Mouse (Mus musculus) neutrophil, adult 5-6 weeks (primary cell): ENCODE results near the gene Trappc5. TPM values are rescaled to one million over a fixed set of nuclear protein-coding genes. Genes with fewer than 3 reads are reported as not detected.

ENCODE experiments used
- ATAC-seq: fragments of 151-379, 151-347 bp; 2 replicates; pipeline ENCODE4 v1.8.0; 2017; ENCODE audit warnings: mild to moderate bottlenecking, moderate TSS enrichment; ENCODE audit not compliant: insufficient number of reproducible peaks, poor library complexity, low FRiP score, severe bottlenecking; ENCODE audit errors: extremely low read depth
- total RNA-seq: library from RNA; stranded (forward); fragments of 200-1000 nt; gene quantifications from 2 replicates; pipeline ENCODE4 v1.2.3, GENCODE M21; 2017

The Trappc5 gene
- total RNA-seq, 1 experiment from 2014 or later: 41.5 TPM

DNA sequence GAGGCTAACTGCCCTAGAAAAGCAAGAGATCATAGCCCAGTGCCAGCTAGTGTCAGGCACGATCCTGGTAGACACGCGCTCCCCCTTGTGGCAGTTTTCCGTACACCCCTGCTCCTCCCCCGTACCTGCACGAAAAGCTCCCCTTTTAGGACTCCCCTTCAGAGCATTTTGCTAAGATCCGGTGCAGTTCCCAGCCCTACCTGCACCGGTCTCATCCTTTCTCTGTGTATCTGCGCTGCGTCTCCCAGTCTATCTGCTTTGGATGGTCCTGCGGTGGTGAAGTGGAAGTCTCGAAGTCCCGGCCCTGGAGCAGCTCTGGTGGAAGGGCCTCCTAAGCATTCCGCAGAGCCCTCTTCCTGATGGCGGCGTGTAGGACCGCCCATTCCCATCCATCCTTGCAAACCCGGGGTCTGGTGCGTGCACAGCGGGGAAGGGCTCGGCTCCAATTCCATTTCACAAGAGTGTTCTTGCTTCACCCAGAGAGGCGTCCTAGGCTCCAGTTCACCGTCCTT, 4.1 kb upstream of the Trappc5 start, which contains the start of gene Fcor:
Gene Fcor (minus strand): TSS at position 383 of the 512 bp plus-strand sequence.
- peak; percentile 72 for ATAC-seq

DNA sequence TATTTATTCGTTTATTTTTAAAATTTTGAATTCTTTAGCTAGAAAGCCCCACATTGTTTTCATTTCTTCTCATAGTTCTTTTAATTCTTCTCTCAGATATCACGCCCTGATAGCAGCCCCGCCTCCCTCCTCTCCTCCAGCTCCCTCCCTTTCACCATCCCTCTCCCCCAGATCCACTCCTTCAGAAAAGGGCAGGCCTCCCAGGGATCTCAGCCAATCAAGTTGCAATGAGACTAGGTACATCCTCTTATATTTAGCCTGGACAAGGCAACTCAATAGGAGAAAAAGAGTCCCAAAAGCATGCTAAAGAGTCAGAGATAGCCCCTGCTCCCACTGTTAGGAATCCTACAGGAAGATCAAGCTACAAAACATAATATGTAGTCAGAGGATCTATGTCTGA, 1.4 kb upstream of the Trappc5 start:
- no peak for ATAC-seq

DNA sequence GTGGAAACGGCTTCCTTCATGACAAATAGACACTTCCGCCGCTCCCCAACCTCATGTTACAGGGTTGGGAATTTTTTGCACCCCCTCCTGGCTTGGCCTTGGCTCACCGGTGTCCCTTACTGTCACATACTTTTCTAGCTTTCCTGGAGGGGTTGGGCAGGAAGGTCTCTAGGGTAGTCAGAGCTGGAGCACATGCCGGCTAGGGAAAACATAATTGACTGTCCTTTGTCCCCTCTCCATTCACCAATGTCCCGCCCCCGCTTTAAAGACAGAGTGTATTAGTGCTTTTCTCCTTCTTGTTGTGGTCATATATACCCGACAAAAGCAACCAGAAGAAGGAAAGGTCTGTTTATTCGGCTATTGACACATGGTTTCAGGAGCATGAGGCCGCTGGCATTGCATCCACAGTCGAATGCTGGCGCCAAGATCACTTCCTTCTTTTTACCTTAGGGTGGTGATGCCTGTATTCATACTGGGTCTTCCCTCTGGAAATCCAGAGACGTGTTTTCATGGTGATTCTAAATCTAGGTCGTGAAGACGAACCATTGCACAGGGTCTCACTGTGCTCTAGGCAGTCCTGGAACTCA, 987 bp downstream of the Trappc5 start:
- no peak for ATAC-seq

DNA sequence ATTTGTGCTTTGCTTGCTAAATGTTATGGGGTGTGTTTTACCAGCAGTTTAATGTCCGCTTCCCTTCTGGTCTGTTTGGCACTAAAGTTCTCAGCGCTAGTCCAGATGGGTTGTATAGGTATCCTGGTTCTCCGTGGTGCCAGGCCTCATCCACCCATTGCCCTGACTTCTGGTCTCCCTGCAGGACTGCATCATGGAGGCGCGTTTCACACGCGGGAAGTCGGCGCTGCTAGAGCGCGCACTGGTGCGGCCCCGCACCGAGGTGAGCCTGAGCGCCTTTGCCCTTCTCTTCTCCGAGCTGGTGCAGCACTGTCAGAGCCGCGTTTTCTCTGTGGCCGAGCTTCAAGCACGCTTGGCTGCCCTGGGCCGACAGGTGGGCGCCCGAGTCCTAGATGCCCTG, 2.7 kb downstream of the Trappc5 start:
- no peak for ATAC-seq

DNA sequence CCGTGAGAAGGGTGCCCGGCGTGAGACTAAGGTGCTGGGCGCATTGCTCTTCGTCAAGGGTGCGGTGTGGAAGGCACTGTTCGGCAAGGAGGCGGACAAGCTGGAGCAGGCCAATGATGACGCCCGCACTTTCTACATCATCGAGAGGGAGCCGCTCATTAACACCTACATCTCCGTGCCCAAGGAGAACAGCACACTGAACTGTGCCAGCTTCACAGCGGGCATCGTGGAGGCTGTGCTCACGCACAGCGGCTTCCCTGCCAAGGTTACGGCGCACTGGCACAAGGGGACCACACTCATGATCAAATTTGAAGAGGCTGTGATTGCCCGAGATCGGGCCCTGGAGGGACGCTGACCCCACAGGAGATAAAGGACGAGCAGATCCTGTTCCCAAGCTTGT, 3.1 kb downstream of the Trappc5 start:
- ATAC-seq: no peak

DNA sequence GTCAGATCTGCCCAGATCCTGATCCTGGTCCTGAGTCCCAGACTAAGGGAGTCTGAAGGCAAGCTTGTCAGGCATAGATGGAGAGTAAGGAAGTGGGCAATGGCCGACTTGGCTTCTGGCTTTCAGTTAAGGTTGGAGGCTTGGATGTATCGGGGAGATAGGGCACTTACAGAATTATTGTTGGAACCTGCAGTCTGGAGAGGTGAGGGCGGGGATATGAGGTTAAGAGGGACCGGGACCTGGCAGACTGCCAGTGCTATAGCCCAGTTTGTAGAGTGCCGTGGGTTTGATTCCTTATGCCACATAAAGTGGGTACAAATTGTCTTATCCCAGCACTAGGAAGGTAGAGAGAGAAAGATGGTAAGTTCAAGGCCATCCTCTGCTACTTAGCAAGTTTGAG, 3.6 kb downstream of the Trappc5 start:
- ATAC-seq: no peak

DNA sequence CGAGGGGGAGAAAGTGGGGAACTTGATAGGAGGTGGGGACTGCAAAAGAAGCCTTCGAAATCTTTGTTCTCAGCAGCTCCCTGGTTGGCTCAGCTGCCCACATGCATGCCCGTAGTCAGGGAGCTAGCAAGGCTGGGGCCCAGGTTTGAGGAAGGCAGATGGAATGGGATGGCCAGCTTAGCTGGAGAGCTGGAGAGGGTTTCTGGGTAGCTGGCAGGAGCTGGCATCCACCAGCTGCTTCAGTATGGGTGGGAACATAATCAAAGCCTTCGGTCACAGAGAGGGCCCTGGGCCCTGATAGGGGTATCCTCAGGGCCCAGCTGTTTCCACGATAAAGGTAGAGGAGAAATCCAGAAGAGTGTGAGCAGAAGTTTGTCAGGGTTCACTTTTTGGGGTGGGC, 6.3 kb downstream of the Trappc5 start:
- ATAC-seq: no peak

DNA sequence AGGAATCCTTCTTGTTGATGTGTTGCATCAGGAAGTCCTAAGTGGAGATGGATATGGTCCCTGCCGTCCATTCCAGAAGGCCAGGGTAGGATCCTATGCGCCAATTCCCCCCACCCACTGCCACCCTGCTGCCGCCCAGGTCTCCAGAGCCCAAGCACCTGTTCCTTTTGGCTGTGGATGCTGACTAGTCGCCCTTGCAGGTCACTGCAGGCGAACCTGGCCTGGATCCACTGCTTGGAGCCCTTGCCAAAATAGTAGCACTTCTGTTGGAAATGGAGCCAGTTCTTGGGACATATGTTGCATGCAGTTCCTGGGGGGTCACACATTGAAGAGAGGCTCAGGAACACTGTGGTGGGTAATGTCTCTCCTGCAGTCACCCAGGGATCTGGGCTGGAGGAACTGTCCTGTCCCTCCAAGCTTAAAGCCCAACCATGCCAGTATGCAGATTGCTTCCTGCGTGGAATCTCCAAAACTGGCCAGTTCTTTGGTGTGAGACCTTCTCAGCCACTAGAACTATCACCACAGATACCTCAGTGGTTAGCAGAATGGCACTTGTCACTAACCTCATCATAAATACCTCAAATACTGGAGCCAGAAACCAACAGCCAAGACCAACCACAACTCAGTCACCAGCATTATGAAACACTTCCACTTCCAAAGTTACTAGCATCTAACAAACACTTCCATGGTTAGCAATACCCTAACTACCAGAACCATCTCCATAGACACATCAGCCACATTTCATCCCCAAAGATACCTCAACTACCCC, 7.5 kb downstream of the Trappc5 start:
- no peak for ATAC-seq

DNA sequence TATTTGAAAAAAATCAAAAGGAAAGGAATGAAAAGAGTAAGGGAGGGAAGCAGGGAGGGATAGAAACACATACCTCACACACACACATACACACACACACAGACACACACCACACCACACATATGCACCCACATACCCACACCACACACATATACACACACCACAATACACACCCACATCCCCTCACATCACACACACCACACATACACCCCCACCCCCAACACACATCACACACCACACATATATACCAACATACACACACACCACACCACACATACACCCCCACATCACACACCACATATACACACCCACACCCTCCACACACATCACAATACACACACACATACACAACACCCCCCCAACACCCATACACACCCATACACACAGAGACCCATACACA, 8.4 kb downstream of the Trappc5 start:
- ATAC-seq: no peak

DNA sequence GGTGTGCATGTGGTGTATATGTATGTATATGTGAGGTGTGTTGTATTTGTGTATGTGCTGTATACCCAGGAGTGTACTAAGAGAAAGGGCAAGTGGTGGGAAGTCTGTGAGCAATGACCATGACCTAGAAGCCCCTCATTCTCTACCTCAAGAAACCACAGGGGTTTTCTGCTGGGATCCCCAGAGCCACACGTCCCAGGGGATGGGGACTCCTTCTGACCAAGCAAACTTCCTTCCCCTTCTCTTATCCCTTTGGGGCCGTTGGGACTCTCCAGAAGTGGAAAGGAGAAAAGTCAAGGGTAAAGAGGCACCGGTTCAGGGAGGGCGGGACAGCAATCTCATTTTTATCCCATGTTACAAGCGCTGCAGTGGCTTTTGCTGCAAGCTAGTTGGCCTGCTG, 9.3 kb downstream of the Trappc5 start:
- no peak for ATAC-seq

DNA sequence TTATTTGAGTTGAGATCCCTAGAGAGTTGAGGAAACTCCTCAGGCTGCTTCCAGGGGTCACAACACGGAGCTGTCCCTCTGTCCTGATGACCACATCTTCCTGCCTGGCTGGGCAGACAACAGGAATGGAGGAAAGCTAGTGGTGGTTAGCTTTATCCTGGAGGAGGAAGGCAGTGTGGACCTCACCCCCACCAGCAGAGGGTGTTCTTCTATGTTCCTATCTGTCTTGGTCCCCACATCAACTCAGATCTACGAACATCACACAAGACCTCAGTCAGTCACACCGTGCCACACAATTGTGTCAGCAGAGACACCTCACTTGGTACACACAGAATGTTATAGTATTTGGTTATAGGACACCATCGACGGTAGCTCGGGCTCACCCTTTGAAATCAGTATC, 11.4 kb downstream of the Trappc5 start:
- ATAC-seq: peak; percentile 34; the same call in 1 of the 2 replicates

DNA sequence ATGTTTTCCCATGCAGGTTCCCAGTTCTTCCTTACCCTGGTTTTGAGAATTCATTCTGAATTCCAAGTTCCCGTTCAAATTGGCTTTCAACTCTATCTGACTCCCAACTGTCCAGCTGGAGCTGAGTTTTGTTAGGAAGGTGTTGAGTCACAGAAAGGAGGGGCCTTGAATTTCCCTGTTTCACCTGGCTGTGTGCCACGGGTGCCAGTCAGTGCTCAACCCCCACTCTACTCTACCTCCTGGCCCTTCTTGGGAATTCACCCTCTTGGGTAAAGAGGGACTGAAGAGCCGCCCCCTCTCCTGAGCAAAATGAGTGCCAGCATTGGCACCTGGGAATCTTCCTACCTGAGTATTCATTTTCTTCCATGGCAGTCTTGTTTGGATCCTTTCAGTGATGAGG, 14.7 kb downstream of the Trappc5 start:
- no peak for ATAC-seq

DNA sequence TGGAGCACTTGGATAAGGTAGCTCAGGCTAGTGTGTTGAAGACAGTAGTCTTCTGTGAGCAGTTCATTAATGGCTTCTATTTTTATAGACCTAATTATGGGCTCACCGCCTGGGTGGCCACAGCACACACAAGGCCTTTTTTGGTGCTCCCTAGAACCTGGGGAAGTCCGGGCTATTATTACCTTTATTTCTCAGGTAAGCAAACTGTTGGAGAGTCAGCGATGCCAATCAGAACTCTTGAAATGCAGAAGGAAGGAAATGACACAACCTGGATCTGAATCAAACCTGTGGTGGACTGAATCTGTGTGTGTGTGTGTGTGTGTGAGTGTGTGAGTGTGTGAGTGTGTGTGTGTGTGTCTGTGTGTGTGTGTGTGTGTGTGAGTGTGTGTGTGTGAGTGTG, 18.0 kb downstream of the Trappc5 start, which contains the start of gene Fcer2a:
Gene Fcer2a (minus strand): TSS at position 55 of the 400 bp plus-strand sequence.
- ATAC-seq: peak; percentile 90

DNA sequence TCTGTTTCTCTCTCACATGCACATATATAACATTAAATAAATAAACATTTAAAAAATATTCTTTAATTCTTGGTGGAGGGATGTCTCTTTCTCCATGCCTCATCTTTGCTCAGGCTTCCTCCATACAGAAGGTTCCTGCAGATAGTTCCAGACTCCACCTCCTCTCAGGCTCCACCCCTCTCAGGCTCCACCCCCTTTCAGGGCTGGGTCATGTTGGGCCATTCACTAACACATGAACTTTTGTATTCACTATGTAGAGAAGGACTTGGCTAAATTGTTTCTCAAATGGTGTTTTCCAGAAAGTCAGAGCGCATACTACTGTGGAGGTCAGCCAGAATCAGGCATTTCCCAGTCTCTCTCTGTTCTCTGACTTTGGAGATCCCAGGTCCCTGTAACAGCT, 25.4 kb downstream of the Trappc5 start:
- ATAC-seq: no peak

DNA sequence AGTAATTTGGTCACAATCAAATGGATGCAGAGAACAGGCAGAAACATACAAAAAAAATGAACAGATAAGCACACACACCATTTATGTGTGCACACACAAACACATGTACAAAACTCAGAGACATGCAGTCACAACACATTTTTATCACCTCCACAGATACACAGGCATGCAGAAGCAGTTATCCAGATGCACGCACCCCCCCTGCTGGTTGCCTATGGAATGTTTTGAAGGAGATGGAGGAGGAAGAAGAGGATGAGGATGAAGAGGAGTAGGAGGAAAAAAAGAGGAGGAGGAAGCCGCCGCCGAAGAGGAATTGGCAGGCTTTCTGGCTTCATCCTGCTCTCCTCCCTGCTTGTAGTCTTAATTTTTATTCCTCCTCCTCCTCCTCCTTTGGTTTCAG, 29.6 kb downstream of the Trappc5 start:
- 0 out of 2 replicates have a peak, but pooled peaks have one; percentile 5 for ATAC-seq

DNA sequence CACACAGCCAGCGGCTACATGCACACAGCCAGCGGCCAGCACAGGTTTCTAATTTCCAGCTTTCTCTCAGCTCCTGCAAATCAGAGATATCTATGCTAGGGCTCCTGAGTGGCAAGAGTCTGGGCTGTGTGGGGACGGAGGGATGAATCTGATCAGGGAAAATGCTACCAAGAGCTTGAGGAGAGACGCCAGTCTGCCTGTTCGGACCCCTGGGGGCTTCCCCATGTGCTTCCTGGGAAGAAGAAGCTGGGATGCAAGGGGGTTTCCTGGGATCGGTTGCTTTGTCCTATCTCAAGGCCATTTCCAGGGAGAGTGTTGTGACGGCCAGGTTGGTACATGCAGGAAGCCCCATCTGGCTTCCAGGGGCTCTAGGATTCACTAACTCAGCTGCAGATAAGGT, 31.5 kb downstream of the Trappc5 start:
- no peak for ATAC-seq

DNA sequence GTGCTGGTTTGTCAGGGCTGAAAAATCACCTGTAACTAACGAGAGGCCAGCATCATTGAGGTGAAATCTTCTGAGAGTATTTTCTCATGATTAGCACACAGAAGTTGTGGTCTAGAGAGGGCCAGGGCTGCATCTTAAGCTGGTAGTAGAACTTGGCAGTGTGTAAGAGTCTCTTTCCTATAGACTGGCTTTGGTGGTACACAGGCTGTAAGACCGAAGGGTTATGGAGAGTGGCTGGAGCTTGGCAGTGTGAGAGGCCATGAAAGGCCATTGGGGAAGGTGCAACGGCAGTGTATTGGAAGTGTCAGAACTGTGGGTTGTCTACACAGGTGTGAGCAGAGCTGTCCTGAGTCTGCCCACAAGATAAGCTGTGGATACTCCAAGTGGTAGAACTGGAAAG, 34.2 kb downstream of the Trappc5 start:
- no peak for ATAC-seq

DNA sequence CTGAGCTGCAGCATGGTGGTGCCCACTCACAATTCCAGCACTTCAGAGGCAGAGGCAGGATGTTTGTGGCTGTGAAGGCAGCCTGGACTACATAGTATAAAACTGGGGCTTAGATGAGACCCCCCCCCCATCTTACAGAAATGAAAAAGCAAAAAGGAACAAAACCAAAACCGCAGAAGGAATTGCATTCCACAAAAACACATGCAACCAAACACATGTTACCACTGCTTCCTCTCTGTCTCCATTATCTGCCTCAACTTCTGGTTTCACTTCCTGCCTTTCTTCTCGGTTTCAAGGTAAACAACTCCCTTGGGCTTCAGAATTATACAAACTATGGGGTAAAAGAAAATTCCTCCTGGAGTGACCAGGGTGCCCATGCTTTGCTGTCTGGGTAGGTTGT, 35.5 kb downstream of the Trappc5 start:
- peak; percentile 85 for ATAC-seq

DNA sequence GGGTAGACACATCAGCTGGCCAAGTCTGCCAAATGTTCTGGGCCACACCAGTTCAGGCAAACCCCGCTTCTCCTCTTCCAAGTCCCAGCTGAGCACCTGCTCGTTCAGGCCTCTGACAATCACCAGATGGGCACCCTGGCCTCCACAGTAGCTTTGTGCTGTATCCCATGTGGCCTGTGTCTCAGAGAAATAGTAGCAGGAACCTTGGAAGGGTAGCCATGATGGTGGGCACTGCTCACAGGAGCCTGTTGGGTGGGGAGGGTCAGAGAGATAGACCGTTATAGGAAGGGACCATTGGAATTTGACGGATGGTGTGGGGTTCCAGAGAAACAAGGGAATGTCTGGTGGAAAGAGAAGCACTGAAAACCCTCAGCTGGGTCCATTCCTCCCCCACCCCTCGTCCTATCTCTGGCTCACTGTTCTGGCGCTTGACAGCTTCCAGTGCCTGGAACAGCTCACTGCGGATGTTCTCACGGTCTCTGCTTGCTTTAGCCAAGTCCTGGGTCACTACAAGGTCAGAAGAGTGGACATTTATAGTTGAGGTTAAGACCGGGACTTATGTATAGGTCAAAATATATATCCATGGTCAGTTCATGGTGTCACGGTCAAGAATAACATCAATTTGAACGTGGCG, 41.3 kb downstream of the Trappc5 start:
- no peak for ATAC-seq

DNA sequence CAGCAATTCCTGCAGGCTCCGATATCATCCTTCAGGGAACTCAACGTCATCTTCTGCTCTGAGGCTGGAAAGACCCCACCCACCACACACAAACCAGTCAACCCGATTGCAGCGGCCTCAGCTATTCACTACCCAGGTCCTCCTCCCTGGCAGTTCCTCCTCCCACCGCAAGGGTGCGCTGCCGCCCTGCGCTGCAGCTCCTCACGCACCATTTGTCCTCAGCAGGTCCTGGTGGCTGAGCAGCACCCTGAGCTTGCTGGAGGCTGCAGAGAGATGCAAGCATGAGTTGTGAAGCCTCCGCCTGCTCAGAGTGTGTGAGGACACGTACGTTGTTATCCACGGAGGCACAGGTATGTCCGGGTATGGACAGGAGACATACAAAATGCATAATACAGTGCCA, 42.5 kb downstream of the Trappc5 start:
- ATAC-seq: peak; percentile 95
